Mouse (Mus musculus): ENCODE measurements around the gene Akap13. TPM values are rescaled to one million over a fixed set of nuclear protein-coding genes. Genes with fewer than 3 reads are reported as not detected.
"Not testable (repeated sequence)": the region's sequence is repeated elsewhere in the genome, so short reads cannot be mapped to it uniquely, and the experiment has no call there.

Gene Akap13
- total RNA-seq, 2 experiments from 2014 or later: 65.5 to 73.5 TPM

GRCm38 (mm10) chr7:75767080-75767769, 311.9 kb downstream of the Akap13 start:
- DNase-seq: not testable (repeated sequence)

- no peak for DNase-seq
Measured at GRCm38 (mm10) chr7:75768169-75768568, 312.8 kb downstream of the Akap13 start.

- no peak for DNase-seq
Measured at GRCm38 (mm10) chr7:75769909-75770308, 314.6 kb downstream of the Akap13 start.

- DNase-seq: not testable (repeated sequence)
Measured at GRCm38 (mm10) chr7:75774095-75775078, 319.1 kb downstream of the Akap13 start.

- no peak for DNase-seq
Measured at GRCm38 (mm10) chr7:75778053-75778452, 322.7 kb downstream of the Akap13 start.

- no peak for DNase-seq
Measured at GRCm38 (mm10) chr7:75780812-75781211, 325.5 kb downstream of the Akap13 start.

- DNase-seq: no peak
Measured at GRCm38 (mm10) chr7:75781298-75781947, 326.1 kb downstream of the Akap13 start.

- DNase-seq: peak; percentile 75
Measured at GRCm38 (mm10) chr7:75781948-75782722, 326.8 kb downstream of the Akap13 start.

- DNase-seq: no peak
Measured at GRCm38 (mm10) chr7:75782723-75783011, 327.3 kb downstream of the Akap13 start.

GRCm38 (mm10) chr7:75785388-75786328, 330.3 kb downstream of the Akap13 start:
- DNase-seq: no peak

GRCm38 (mm10) chr7:75786812-75787211, 331.5 kb downstream of the Akap13 start:
- no peak for DNase-seq

GRCm38 (mm10) chr7:75787371-75787770, 332.0 kb downstream of the Akap13 start:
- DNase-seq: no peak

- DNase-seq: not testable (repeated sequence)
Measured at GRCm38 (mm10) chr7:75788069-75788800, 332.9 kb downstream of the Akap13 start.

- not testable (repeated sequence) for DNase-seq
Measured at GRCm38 (mm10) chr7:75788801-75789135, 333.4 kb downstream of the Akap13 start.

GRCm38 (mm10) chr7:75789746-75790145, 334.4 kb downstream of the Akap13 start:
- DNase-seq: no peak

GRCm38 (mm10) chr7:75791092-75791837, 335.9 kb downstream of the Akap13 start:
- not testable (repeated sequence) for DNase-seq

- DNase-seq: no peak
Measured at GRCm38 (mm10) chr7:75793091-75793490, 337.8 kb downstream of the Akap13 start.

- no peak for DNase-seq
Measured at GRCm38 (mm10) chr7:75793654-75794335, 338.5 kb downstream of the Akap13 start.

GRCm38 (mm10) chr7:75795106-75795505, 339.8 kb downstream of the Akap13 start:
- no peak for DNase-seq
